Mouse (Mus musculus) left cerebral cortex, postnatal 36 days (tissue): ENCODE measurements around the gene Ramac. TPM values are rescaled to one million over a fixed set of nuclear protein-coding genes. Genes with fewer than 3 reads are reported as not detected.
A peak's percentile ranks its signal among the peaks of the same experiment; 100 is the strongest.

Source experiments
- DNase-seq, 2 experiments: peaks; one replicate each; pipeline ENCODE4 v3.0.0; 2021 to 2022; ENCODE audit warnings: low spot score in 2 of 2, mixed read lengths in 1 of 2
- intact Hi-C: fragments of 180-260 bp; cut with DNase I; formaldehyde crosslinking; loops from one replicate; pipeline ENCODE4 v1.15.1; 2025
- total RNA-seq, 2 experiments: library from RNA; stranded (reverse); gene quantifications; 2 replicates each; pipeline ENCODE4 v1.2.3; 2021

Ramac gene
- 10 to 100 TPM; 77.3 to 80.7 TPM for total RNA-seq

- intact Hi-C loops: loop anchor here (2.0 kb wide), 1 partner anchor 56 kb away; the partner anchor contains the start of gene Homer2
These were observed at the start of gene Ramac for GRCm38 (mm10) chr7:81762180-81763109. TSS of gene Ramac (plus strand) at chr7:81762925.

DNA sequence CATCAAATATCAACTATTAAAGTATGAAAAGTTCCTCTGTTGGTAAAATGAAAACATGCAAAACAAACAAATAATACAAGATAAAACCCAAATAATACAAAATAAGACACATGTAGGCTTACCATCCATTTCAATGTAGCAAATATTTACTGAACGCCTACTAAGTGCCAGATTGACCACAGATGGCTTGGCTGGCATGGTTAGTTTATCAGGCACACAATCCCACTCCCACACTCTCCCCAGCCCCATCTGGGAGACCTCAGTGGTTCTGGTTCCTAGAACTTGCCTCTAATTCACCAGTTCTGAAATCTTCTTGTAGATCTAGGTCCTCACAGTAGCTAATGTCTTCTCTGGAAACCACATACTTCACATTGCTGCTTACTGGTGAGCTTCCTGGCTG lies 44.1 kb upstream of the Ramac start:
- intact Hi-C loops: no loop called here
- no peak for DNase-seq

More at GRCm38 (mm10) chr7:81762180-81763109, at the start of gene Ramac:
- DNase-seq: peak; percentile 84 to 88

GRCm38 (mm10) chr7:81719216-81719661 lies 43.5 kb upstream of the Ramac start:
- no peak for DNase-seq
- intact Hi-C loops: no loop called here

DNA sequence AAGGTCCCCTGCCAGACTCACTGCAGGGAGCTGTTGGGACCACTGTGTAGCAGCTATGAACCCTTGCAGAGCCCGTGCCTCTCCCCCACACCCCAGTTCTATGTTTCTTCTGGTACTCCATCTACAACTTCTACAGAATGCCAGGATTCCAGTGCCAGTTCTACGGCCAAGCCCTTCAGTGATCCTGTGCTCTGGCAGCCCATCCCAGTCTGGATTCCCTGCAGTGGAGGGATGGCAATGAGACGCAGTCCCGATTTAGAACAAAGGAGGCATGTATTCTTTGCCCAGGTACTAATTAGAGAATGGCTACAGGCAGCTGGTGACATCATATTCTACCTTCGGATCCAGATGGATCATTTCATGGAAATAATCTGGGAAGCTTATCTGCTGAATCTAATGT lies 41.5 kb upstream of the Ramac start:
- intact Hi-C loops: no loop called here
- DNase-seq: no peak

GRCm38 (mm10) chr7:81723851-81724250 lies 38.9 kb upstream of the Ramac start:
- intact Hi-C loops: no loop called here
- DNase-seq: peak in 1 of 2 experiments; percentile 26

DNA sequence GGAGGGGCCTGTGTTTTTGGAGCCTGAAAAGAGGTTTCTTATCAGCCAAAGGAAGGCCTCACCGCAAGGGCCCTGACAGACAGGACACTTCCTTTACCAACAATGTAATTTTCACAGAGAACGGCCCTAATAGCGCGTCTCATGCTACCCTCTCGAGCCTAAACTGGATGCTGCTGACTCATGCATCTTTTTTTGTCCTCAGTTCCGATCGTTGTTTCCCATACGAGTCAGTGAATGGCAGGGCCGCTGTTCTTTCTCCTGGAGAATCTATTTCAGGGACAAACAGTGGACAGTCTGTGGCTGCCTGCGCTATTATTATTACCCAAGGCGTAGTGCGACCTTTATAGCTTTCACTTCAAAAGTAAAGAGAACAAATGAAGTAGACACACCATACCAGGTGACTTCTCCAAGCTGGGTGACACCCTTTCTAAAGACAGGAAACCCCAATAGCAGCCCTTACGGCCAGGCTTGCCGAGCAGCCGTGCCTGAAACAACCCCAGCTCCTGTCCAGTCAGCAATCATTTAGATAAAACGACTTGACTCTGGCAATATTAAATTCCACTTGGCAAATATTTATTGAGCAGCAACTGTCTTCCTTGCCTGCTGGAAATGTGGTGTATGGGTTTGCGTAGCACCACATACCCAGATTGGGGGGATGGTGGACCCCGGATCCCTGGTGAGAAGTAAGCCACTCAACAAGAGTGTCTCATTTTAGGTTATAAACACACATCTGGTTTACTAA lies 36.6 kb upstream of the Ramac start:
- intact Hi-C loops: no loop called here
- no peak for DNase-seq

DNA sequence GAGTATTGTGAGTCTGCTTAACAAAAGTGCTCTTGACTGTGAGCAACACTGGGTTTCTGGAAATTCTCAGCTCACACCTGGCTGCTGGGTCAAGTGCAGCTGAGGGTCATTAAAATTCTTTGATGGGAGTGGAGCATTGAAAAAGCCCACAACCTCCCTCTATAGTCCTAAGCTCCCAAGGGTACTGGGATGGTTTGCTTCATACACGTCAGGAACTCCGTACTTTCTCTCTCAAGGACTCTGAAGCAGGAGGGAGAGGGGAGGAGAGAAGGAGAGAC lies 36.1 kb upstream of the Ramac start:
- DNase-seq: no peak
- intact Hi-C loops: no loop called here

DNA sequence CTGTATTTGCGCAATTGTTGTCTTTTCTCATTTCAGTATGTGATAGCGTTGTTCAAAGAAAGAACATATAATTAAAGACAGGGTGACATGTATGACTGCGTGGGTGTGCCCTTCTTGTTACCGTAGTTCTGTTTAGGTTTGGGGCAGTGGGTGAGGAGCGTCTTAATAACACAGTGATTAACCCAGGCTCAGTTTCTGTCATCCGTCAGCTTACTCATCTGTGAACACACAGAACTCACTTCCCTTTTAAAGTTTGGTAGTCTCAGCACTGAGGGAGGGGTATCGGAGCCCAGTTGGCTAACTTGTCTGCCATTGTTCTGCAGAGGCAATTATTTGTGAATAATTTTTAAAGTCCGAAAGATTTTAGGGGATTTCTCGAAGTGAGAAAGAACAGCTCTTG lies 35.0 kb upstream of the Ramac start:
- intact Hi-C loops: no loop called here
- DNase-seq: no peak

DNA sequence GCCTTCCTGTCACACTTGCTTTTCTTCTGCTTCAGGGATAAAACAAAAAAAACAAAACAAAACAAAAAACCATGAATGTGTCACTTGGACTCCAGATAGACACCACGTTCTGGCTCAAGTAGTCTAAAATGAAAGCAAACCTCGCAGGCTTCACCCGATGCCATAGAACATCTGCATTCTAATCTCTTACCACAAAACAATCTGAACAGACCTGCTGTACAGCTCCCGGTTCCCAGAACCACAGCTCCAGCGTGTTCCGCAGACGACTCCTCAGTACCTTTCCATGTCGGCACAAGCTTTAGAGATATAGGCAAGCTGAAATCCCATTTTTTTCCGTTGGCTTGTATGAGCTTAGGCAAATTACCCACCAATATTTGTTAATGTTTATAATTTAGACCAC lies 32.9 kb upstream of the Ramac start:
- no peak for DNase-seq
- intact Hi-C loops: loop anchor here (2.0 kb wide), 1 partner anchor 23 kb away; the partner anchor contains the start of gene Homer2

DNA sequence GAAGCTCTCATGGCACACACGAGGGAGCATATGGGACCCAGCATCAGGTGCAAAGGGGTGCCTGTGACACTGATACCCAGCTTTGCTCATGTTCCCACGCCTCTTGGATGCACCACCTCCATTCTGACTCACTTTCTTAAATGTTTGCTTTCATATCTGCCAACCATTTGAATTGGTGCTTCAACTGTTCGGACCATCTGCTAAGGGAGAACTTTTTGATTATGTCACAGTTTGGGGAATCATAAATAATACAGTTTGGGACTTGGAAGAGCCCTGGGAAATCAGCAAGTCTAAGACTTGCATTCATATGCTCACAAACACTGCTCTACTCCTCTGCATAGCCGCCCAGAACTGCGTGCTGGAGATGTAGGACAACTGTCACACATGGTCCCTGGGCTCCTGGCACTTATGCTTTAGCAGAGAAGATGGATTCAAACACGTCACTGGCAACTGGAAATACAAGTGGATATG lies 31.5 kb upstream of the Ramac start:
- DNase-seq: peak; percentile 49 to 68
- intact Hi-C loops: loop anchor here (2.0 kb wide), 1 partner anchor 24 kb away; the partner anchor contains the start of gene Homer2

- intact Hi-C loops: no loop called here
- DNase-seq: no peak
These were observed 30.3 kb upstream of the Ramac start for GRCm38 (mm10) chr7:81732183-81733089.

GRCm38 (mm10) chr7:81735300-81736048 lies 27.3 kb upstream of the Ramac start:
- intact Hi-C loops: no loop called here
- DNase-seq: no peak

DNA sequence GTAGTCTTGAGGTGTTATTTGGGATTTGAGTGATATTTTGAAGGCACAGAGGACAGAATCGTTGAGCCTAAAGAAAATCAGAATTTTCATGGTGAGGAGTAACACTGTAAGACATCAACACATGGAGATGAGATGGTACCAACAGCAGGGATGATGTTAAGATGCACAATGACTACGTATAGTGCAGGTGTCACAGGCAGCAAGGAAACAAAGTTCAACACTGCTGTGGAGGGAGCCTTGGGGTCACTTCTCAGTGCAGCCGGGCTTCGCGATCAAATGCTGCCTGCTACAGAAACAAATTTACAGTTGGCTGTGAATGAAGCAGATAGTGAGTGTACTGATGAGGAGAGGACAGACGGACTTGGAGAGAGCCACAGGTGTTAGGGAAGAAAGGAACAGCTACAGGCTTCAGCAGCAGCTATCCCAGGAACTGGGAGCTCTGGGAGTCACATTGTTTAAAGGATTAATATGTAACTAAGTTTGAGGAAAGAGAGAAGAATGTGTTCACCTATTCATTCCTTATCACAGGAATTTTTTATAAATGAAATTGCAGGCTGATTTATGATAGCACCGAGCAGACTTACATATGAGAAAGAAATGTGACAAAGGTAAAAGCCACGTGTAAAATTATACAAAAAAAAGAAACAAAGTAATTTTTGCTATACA lies 23.9 kb upstream of the Ramac start:
- intact Hi-C loops: no loop called here
- no peak for DNase-seq

GRCm38 (mm10) chr7:81740010-81740409 lies 22.7 kb upstream of the Ramac start:
- intact Hi-C loops: no loop called here
- DNase-seq: no peak

DNA sequence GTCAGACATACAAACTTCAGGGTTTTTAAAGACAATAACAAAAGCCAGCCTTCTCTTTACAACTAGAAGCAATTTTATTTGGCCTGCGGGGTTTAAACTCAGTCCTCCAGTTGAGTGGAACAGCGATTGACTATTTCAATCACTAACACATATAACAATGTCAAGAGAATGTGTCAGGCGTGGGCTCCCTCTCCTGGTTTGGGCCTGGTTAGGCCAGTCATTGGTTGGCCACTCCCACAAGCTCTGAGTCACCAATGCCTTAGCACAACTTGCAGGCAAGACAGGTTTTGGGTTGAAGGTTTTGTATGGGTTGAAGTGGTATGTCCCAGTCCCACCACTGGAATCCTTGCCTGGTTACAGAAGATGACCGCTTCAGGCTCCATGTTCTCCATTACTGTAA lies 18.6 kb upstream of the Ramac start:
- DNase-seq: no peak
- intact Hi-C loops: no loop called here

GRCm38 (mm10) chr7:81747956-81748355 lies 14.8 kb upstream of the Ramac start:
- no peak for DNase-seq
- intact Hi-C loops: no loop called here

DNA sequence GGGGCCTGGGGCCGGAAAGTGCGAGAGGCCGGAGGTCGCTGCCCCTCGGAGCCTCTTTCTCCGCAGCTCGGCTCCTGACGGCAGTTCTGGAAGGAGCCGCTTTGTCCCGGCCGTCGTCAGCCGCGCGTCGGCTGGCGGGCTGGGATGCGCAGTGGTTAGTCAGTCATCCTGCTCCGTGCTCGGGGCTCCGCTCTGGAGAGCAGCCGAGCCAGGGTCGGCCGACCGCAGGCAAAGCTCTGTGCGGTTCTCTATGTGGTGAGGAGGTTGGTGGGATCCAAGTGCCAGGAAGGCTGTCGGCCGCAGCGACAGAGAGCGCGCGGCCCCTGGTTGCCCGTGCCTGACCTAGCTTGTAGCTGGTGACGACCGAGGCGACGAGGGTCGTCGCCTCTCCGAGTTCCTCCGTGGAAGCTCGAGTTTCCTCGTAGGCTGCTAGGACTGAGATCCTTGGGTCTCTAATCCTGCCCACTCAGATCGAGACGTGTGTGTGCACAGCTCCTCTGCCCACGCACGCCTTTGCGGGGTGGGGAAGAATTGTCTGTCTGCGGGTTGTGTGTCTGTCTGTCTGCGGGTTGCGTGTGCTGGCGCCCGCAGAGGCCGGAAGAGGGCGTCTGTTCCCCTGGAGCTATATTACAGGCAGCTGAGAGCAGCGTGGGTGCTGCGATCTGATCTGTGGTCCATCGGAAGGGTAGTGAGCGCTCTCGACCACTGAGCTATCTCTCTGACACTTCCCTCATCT lies 553 bp downstream of the Ramac start:
- intact Hi-C loops: loop anchor here (2.0 kb wide), 1 partner anchor 56 kb away; the partner anchor contains the start of gene Homer2
- DNase-seq: peak; percentile 32 to 40
